Mouse (Mus musculus): ENCODE measurements around the gene Cd22. TPM values are rescaled to one million over a fixed set of nuclear protein-coding genes. Genes with fewer than 3 reads are reported as not detected.
A peak's percentile ranks its signal among the peaks of the same experiment; 100 is the strongest.

Cd22 gene
- total and polyA plus RNA-seq, 3 experiments: 42.3 to 180 (median 90.6) TPM

GRCm38 (mm10) chr7:30887568-30888188, 7.5 kb upstream of the Cd22 start (continued):
- TF ChIP-seq ZMIZ1 (IDR thresholded peaks at IDR 0.05; ENCODE audit: low read depth, low read length) (no peak), ZKSCAN1 (IDR thresholded peaks at IDR 0.05; ENCODE audit: borderline replicate concordance, low read depth, low read length) (no peak), RCOR1 (conservative IDR thresholded peaks at IDR 0.05; ENCODE audit: low read depth, low read length) (peak; percentile 71), MYC (IDR thresholded peaks at IDR 0.05; ENCODE audit: low read depth, low read length) (peak; percentile 64; the same call in 1 of the 2 replicates), JUN (IDR thresholded peaks at IDR 0.05; ENCODE audit: insufficient read depth, low read depth, low read length) (peak; percentile 9; the same call in 1 of the 2 replicates), CHD1 (IDR thresholded peaks at IDR 0.05; ENCODE audit: low read depth, low read length) (no peak)

GRCm38 (mm10) chr7:30886852-30887251, 6.7 kb upstream of the Cd22 start:
- in situ Hi-C loops (cut with MboI; ENCODE audit: low pct_ligation_motif_present, low pct_unique_long_range_greater_than_20kb, low sequenced_read_pairs) (no loop called here), dilution Hi-C loops (cut with MboI; ENCODE audit: extremely low pct_ligation_motif_present, extremely low pct_unique_long_range_greater_than_20kb, low sequenced_read_pairs) (no loop called here)
- H3K4me2 ChIP-seq (ENCODE audit: insufficient read depth, low read depth, poor library complexity, severe bottlenecking): 0 out of 2 replicates have a peak overlapping the region, but pooled peaks have one; percentile 53

GRCm38 (mm10) chr7:30884047-30884446, 3.9 kb upstream of the Cd22 start:
- dilution Hi-C loops (cut with MboI; ENCODE audit: extremely low pct_ligation_motif_present, extremely low pct_unique_long_range_greater_than_20kb, low sequenced_read_pairs) (no loop called here), in situ Hi-C loops (cut with MboI; ENCODE audit: low pct_ligation_motif_present, low pct_unique_long_range_greater_than_20kb, low sequenced_read_pairs) (no loop called here)
- TF ChIP-seq MAZ (IDR thresholded peaks at IDR 0.05; ENCODE audit: low read depth, low read length) (no peak), HCFC1 (IDR thresholded peaks at IDR 0.05; ENCODE audit: low read depth, low read length) (no peak), SMC3 (IDR thresholded peaks at IDR 0.05; ENCODE audit: low read depth, low read length) (no peak), ZNF384 (IDR thresholded peaks at IDR 0.05; ENCODE audit: low read depth, low read length) (no peak), NELFE (IDR thresholded peaks at IDR 0.05; ENCODE audit: low read depth, low read length) (no peak), POLR2AphosphoS2 (IDR thresholded peaks at IDR 0.05; ENCODE audit: low read depth, low read length) (no peak), JUND (conservative IDR thresholded peaks at IDR 0.05; ENCODE audit: low read depth, low read length) (no peak), SIN3A (IDR thresholded peaks at IDR 0.05; ENCODE audit: low read length) (no peak), ETS1 (conservative IDR thresholded peaks at IDR 0.05; ENCODE audit: low read depth, low read length) (no peak), BHLHE40 (IDR thresholded peaks at IDR 0.05; ENCODE audit: low read depth, low read length) (no peak), EP300 (IDR thresholded peaks at IDR 0.05; ENCODE audit: low read length) (no peak), PAX5 (IDR thresholded peaks at IDR 0.05; ENCODE audit: low read length) (no peak), ZMIZ1 (IDR thresholded peaks at IDR 0.05; ENCODE audit: low read depth, low read length) (no peak), MYC (IDR thresholded peaks at IDR 0.05; ENCODE audit: low read depth, low read length) (no peak)
- DNase-seq (ENCODE audit: extremely low read depth): no peak
- Histone ChIP-seq H3K27ac (ENCODE audit: insufficient read depth, low read depth) (no peak overlapping the region), H3K4me3 (replicated peaks in 1 of 3; ENCODE audit: low read depth in 2 of 3, low read length in 2 of 3, poor library complexity in 1 of 3) (no peak overlapping the region), H3K79me2 (replicated peaks; ENCODE audit: control insufficient read depth, extremely low read depth, insufficient read depth, poor library complexity, severe bottlenecking) (no peaks in the 10 kb centered on the region), H3K27me3 (replicated peaks) (no peaks in the 10 kb centered on the region), H3K4me1 (ENCODE audit: control insufficient read depth in 1 of 2, insufficient read depth in 2 of 2) (peaks cover 33 to 65% of the 10 kb centered on the region in 2 experiments), H3K4me2 (ENCODE audit: insufficient read depth, low read depth, poor library complexity, severe bottlenecking) (no peak overlapping the region), H3K9ac (ENCODE audit: insufficient read depth, low read depth) (no peak overlapping the region), H3K36me3 (replicated peaks in 1 of 2; ENCODE audit: control insufficient read depth in 1 of 2, insufficient read depth in 1 of 2, low read length in 1 of 2) (peaks cover 0 to 4% of the 10 kb centered on the region in 2 experiments), H3K9me3 (replicated peaks; ENCODE audit: low read length) (peaks cover 10% of the 10 kb centered on the region)

More at GRCm38 (mm10) chr7:30886852-30887251, 6.7 kb upstream of the Cd22 start:
- Histone ChIP-seq H3K4me3 (replicated peaks in 1 of 3; ENCODE audit: low read depth in 2 of 3, low read length in 2 of 3, poor library complexity in 1 of 3) (no peak overlapping the region), H3K4me1 (ENCODE audit: control insufficient read depth in 1 of 2, insufficient read depth in 2 of 2) (peaks cover 30 to 76% of the 10 kb centered on the region in 2 experiments), H3K79me2 (replicated peaks; ENCODE audit: control insufficient read depth, extremely low read depth, insufficient read depth, poor library complexity, severe bottlenecking) (no peaks in the 10 kb centered on the region), H3K9ac (ENCODE audit: insufficient read depth, low read depth) (no peak overlapping the region), H3K27ac (ENCODE audit: insufficient read depth, low read depth) (peak overlapping the region; percentile 53; the same call in 1 of the 2 replicates), H3K27me3 (replicated peaks) (no peaks in the 10 kb centered on the region), H3K36me3 (replicated peaks in 1 of 2; ENCODE audit: control insufficient read depth in 1 of 2, insufficient read depth in 1 of 2, low read length in 1 of 2) (peaks cover 0 to 3% of the 10 kb centered on the region in 2 experiments), H3K9me3 (replicated peaks; ENCODE audit: low read length) (peaks cover 10% of the 10 kb centered on the region)
- TF ChIP-seq POLR2A (IDR thresholded peaks at IDR 0.05; ENCODE audit: low read depth, low read length) (no peak), NELFE (IDR thresholded peaks at IDR 0.05; ENCODE audit: low read depth, low read length) (no peak), HCFC1 (IDR thresholded peaks at IDR 0.05; ENCODE audit: low read depth, low read length) (no peak), E2F4 (IDR thresholded peaks at IDR 0.05; ENCODE audit: insufficient replicate concordance, low read depth, low read length) (no peak), JUN (IDR thresholded peaks at IDR 0.05; ENCODE audit: insufficient read depth, low read depth, low read length) (no peak), CHD1 (IDR thresholded peaks at IDR 0.05; ENCODE audit: low read depth, low read length) (no peak), CTCF (conservative IDR thresholded peaks at IDR 0.05 in 1 of 2, IDR thresholded peaks at IDR 0.05 in 1 of 2; ENCODE audit: low read depth in 2 of 2, low read length in 2 of 2) (no peak), CHD2 (IDR thresholded peaks at IDR 0.05; ENCODE audit: low read length) (no peak), USF2 (conservative IDR thresholded peaks at IDR 0.05; ENCODE audit: low read depth, low read length) (no peak), MYC (IDR thresholded peaks at IDR 0.05; ENCODE audit: low read depth, low read length) (no peak), MAZ (IDR thresholded peaks at IDR 0.05; ENCODE audit: low read depth, low read length) (no peak)
- no peak for DNase-seq (ENCODE audit: extremely low read depth)

Measured in CH12.LX (cell line).